Mouse (Mus musculus) kidney, postnatal 36 days (tissue): ENCODE measurements around the gene Zdhhc15.
"Not testable (repeated sequence)": the region's sequence is repeated elsewhere in the genome, so short reads cannot be mapped to it uniquely, and the experiment has no call there.

Source experiments
- DNase-seq, 2 experiments: peaks; one replicate each; pipeline ENCODE4 v3.0.0; 2021 to 2022; ENCODE audit warnings: mixed read lengths in 2 of 2

Gene Zdhhc15

DNA sequence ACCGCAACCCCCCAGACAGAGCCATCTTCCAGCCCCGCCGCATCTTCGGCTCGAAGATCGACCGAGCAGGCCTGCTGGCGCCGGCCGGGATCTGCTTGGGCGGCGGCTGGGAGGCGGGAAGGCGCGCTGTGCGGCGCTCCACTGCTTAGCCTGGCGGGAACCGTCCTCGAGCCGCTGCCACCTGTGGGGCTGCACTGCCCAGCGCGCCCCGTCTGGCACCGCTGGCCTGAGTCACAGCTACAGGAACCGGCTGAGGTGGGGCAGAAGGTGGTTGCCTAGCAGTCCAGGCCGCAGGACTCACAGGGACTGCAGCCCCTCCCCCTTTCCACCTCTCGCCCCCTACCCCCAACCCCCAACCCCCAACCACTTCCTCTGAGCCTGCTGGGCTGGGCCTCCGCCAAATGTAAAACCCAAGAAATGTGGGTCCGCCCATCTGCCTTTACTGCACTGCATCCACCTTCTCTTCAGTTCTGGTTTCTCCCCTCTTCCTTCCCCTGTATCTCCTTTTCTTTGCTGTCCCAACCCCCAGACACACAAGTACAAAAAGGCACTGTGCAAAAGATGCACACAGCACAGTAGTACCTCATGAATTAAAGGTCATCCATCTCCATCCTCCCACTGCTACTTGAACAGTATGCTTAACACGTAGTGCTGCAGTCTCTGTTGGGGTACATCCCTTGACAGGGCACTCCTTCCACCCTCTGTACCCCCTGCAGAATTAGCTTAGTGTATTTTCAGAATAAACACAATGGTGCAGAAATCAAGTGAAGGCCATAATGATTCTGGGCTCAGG, at the start of gene Zdhhc15:
TSS of gene Zdhhc15 (minus strand) at position 308 of the 793 bp plus-strand sequence.
- peak; percentile 43 to 69 for DNase-seq

DNA sequence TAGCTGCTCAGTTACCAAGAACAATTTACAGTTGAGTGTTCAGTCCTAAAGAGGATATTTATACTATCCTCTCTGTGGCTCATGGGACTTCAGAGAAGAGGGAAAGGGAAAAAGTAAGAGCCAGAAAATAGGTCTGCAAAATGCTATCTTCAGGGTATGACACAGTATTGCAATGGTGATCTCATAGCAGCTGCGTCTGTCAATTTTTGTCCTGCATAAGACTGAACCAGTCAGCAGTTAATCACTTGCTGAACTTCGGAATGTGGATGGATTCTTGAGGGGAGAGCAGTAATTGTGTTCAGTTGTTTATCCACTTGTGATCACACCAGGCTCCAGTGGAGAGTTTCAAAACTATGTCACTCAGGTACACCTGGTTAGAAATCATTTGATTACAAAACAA, 37.1 kb upstream of the Zdhhc15 start:
- DNase-seq = no peak

- DNase-seq = no peak
These were observed 761 bp downstream of the Zdhhc15 start for GRCm38 (mm10) chrX:104669850-104670756.

DNA sequence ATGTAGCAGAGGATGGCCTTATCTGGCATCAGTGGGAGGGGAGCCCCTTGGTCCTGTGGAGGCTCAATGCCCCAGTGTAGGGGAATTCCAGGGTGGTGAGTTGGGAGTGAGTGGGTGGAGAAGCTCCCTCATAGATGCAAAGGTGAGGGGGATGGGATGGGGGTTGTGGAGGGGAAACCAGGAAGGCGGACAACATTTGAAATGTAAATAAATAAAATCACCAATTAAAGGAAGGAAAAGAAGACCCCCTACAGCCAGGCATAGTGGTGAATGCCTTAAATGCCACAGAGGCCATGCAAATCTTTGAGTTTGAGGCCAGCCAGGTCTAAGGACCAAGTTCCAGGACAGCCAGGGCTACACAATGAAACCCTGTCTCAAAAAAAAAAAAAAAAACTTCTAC, 13.9 kb downstream of the Zdhhc15 start:
- DNase-seq = no peak

DNA sequence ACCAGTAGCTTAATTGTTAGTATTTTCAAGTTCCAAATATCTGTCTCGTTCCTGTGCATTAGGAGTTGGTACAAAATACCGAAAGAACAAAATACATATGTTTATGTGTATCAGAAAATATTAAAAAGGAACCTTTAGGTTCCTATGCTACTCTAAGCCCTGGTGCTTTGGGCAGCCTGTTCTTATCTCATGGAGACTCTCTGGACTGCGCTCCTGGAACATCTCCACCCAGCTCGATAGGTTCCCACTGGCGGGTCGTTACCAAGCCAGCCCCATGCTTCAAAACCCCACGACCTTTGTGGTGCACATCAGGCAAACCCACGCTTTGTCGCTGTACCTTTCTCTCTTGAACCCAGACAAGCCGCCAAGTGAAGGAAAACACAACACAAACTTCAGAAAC, 58.3 kb downstream of the Zdhhc15 start:
- no peak for DNase-seq

DNA sequence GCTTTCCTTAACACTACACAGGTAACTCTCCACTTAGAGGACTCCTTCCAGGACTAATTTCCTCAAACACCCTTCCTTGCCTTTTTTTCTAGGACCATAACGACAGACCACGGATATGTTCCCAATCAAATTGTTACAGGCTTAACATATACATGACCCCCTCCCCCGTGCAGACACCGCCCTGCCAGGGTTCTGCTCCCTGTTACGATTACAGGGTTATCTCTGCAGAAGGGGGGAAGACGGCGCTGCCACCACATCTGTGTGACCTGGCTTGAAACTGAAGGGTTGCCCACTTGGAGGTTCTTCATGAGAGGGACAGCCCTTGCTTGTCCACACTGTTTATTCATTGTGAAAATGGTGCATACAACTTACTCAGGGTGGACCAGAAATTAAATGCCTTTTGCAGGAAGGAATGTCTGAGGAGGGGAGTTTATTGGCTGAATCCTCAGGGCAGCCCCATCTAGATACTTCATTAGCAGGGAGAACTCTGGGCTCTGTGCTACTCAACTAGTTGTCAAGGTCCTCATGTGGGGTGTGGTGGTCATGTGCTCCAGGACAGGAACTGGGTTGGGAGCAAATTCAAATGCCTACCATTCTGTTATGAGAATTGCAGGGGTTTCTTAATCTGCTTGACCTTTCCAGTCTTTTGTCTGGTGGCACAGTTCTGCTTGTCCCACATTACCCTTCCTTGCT, 67.0 kb downstream of the Zdhhc15 start:
- not testable (repeated sequence) for DNase-seq

DNA sequence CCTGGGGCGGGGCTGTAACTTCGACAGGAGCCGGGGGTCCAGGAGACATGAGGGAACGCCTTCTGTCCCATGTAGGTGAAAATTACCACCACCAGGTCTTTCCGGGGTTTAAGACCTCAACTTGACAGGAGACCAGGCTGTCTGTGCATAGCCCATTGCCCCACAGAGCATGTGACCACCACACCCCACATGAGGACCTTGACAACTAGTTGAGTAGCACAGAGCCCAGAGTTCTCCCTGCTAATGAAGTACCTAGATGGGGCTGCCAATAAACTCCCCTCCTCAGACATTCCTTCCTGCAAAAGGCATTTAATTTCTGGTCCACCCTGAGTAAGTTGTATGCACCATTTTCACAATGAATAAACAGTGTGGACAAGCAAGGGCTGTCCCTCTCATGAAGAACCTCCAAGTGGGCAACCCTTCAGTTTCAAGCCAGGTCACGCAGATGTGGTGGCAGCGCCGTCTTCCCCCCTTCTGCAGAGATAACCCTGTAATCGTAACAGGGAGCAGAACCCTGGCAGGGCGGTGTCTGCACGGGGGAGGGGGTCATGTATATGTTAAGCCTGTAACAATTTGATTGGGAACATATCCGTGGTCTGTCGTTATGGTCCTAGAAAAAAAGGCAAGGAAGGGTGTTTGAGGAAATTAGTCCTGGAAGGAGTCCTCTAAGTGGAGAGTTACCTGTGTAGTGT, 68.5 kb downstream of the Zdhhc15 start:
- not testable (repeated sequence) for DNase-seq

DNA sequence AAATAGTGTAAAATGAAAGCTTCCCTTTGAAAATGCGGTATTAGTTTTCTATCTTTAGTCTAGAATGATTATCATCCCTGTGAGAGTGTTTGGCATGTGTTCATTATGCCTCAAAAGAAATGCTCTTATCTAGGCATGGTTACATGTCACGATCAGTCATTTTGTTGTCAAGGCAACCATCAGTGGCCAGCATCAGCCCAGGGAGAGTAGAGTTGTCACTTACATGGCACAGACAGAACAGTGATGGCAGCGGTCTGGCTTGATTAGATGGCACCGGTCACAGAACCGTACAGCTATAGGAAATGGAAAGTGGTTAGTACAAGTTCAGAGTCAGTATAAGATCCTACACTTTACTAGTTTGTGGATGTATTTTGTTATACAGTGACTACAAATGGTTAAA, 96.9 kb downstream of the Zdhhc15 start:
- DNase-seq = no peak

DNA sequence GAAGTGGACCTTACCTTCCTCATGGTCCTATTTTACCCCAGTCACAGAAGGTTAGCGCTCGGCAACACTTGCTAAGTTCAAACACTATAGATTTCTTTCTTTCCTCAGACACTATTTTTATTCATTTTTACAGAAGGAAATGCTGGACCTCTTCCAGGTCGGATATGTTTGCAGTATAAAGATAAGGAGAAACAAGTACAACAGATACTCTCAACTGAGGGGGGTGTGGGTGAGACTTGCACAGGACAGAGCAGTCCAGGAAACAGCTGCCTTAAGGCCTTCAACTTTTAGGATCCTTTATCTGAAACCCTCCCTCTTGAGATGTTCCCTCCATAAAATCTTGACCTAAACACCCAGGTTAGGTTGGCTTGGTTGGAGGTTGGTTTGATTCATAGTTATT, 103.4 kb downstream of the Zdhhc15 start:
- DNase-seq = no peak

GRCm38 (mm10) chrX:104545283-104545682, 125.6 kb downstream of the Zdhhc15 start:
- DNase-seq = no peak

DNA sequence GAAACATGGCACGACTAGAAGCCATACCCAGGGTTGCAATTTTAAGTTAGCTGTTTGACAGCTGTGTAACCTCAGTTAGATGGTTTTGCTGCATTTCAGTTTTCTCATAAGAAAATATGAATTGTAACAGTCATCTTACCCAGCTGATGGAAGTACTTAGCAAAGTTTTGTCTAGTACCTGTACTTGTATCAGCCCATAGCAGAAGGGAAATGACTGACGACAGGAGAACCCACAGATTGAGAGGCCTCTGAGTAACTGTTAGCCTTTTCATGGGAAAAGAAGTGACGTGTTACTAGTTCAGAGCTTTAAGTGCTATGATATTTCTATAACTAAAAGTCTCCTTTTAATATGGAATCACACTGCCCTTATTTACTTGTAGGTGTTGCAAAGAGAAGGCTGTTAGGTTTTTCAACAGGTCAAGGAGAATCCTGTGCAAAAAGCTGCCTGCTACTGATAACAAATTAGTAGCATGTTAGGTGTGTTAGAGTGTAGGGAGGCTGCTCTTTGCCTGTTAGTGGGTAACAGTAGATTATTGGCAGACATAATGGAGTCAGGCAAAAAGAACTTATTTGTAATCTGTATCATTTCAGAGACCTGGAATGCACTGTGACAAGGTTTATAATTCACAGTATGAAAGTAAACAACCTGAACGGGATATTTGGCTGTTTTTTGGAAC, 126.8 kb downstream of the Zdhhc15 start:
- DNase-seq = no peak

DNA sequence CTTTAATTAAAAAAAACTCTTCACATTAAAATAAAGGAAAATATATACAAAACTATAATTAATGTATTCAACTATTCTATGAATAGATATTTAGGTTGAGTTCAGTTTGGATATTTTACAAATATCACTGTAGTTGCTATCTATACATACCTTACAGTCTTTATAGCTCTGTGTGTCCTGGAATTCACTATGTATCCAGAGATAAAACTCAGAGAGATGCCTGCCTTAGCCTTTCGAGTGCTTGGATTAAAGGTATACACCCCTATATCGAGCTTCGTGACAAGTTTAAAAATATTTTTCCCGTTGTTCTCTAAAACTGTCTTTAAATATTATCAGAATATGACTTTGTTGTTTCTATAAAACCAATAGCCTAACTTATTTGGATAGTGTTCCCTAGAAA, 128.2 kb downstream of the Zdhhc15 start:
- DNase-seq = no peak

- DNase-seq = no peak
These were observed 169.1 kb downstream of the Zdhhc15 start for GRCm38 (mm10) chrX:104501765-104502164.

DNA sequence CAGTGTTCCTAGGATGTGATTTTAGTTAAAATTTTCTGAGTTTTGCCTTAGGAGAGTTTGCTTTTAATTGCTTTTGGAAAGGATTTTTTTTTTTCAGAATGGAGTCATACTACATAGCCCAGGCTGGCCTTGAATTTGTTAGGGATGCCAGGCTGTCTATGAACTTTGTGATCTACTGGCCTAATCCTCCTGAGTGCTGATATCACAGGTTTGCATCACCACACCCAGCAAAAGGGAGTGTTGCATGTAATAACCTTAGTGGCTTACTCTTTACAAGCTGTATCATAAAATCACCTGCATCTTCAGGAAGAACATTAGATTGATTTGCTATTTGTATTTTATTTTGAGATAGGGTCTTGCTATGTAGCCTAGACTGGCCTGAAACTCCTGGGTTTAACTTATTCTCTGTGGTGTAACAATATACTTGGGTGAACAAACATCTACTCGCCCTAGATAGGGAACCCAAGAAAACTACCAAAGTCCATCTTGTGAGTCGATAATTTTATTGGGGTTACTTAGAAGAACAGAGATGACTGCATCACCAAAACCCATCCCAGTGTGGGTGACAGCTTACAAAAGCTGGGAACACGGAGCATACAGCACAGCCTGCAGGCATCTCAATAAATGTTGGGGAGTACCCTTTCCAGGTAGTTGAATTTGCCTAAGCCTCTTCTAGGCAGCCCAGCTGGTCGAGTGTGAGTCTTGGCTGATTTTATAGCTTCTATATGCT, 181.1 kb downstream of the Zdhhc15 start:
- no peak for DNase-seq

GRCm38 (mm10) chrX:104488870-104489467, 181.9 kb downstream of the Zdhhc15 start:
- no peak for DNase-seq

- no peak for DNase-seq
These were observed 182.8 kb downstream of the Zdhhc15 start for GRCm38 (mm10) chrX:104488036-104488435.
